In genomic region chr3:86522880-86523505, GRCm38 (mm10) we compare ENCODE assay signal across 19 mouse cellular contexts. TPM values are rescaled to one million over a fixed set of nuclear protein-coding genes. Genes with fewer than 3 reads are reported as not detected.
"Had no signal": no experiment of that assay in that cellular context is flagged by ENCODE, and none has a peak within 500 bp of the region (broad histone marks: within the 10 kb centered on the region; RNA-seq: fewer than 3 reads in every experiment).

No protein-coding gene starts in this region.

- ATAC-seq: midbrain, embryonic 13.5 days; midbrain, embryonic 15.5 days had no signal

- H3K9ac ChIP-seq: lung, embryonic 14.5 days; midbrain, embryonic 13.5 days; midbrain, embryonic 15.5 days; neural tube, embryonic 13.5 days; neural tube, embryonic 15.5 days had no signal

- H3K27ac ChIP-seq: midbrain, embryonic 10.5 days; midbrain, embryonic 13.5 days; midbrain, embryonic 15.5 days; neural tube, embryonic 13.5 days; neural tube, embryonic 15.5 days had no signal

- DNase-seq: lung, adult 18-20 months; lung, embryonic 14.5 days; lung, postnatal 10 days; lung, postnatal 4 days; retina, postnatal 1 day; right cerebral cortex, adult 18-20 months; right cerebral cortex, postnatal 25 days; right cerebral cortex, postnatal 4 days; spleen, adult 18-20 months; thymus, adult 18-20 months; thymus, postnatal 14 days; thymus, postnatal 36 days had no signal

- H3K4me3 ChIP-seq: midbrain, embryonic 10.5 days; midbrain, embryonic 13.5 days; midbrain, embryonic 15.5 days; myocyte; neural tube, embryonic 13.5 days; neural tube, embryonic 15.5 days had no signal

- H3K27me3 ChIP-seq: midbrain, embryonic 13.5 days; midbrain, embryonic 15.5 days; neural tube, embryonic 13.5 days; neural tube, embryonic 15.5 days had no signal

- H3K4me2 ChIP-seq: lung, embryonic 14.5 days; midbrain, embryonic 13.5 days; midbrain, embryonic 15.5 days; neural tube, embryonic 13.5 days; neural tube, embryonic 15.5 days had no signal

- H3K9me3 ChIP-seq: midbrain, embryonic 10.5 days; midbrain, embryonic 13.5 days; midbrain, embryonic 15.5 days; neural tube, embryonic 13.5 days; neural tube, embryonic 15.5 days had no signal

- H3K4me1 ChIP-seq: midbrain, embryonic 15.5 days; neural tube, embryonic 13.5 days; neural tube, embryonic 15.5 days had no signal

- H3K36me3 ChIP-seq: midbrain, embryonic 10.5 days; midbrain, embryonic 13.5 days; midbrain, embryonic 15.5 days; neural tube, embryonic 13.5 days; neural tube, embryonic 15.5 days had no signal

RNA-seq across cellular contexts. Expression of gene Mab21l2, which starts 25.4 kb away (rescaled TPM):
- total RNA-seq: megakaryocyte-erythroid progenitor cell, adult 5-6 weeks had no signal
- polyA plus RNA-seq: myocyte had no signal
